Mouse (Mus musculus): ENCODE data around the gene Gm28048. TPM values are rescaled to one million over a fixed set of nuclear protein-coding genes. Genes with fewer than 3 reads are reported as not detected.

The Gm28048 gene
- polyA plus RNA-seq, 1 experiment from 2014 or later: 8.2 TPM

DNA sequence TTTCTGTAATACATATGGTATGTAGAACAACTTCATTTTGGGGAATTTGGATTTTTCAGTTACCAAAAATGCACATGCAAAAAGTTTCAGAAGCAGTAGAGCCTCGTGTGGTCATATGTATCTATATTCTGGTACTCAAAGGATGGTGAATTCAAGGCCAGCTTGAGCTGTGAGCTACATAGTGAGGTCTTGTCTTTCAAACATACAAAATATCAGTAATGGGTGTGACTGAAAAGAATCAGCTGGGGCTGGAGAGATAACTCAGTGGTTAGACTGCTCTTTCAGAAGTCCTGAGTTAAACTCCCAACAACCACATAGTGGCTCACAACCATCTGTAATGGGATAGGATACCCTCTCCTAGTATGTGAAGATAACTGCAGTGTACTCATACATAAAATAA, 16.4 kb upstream of the Gm28048 start:
- Histone ChIP-seq H3K9ac (ENCODE audit: low read depth, low read length) (no peak overlapping the region), H3K4me3 (ENCODE audit: low read depth, low read length) (no peak overlapping the region), H3K4me2 (no peak overlapping the region), H3K27ac (ENCODE audit: low read depth, low read length) (no peak overlapping the region), H3K36me3 (ENCODE audit: control insufficient read depth, insufficient read depth, low read length) (peaks cover 57% of the 10 kb centered on the region), H3K27me3 (ENCODE audit: control insufficient read depth, insufficient read depth, low read length) (no peaks in the 10 kb centered on the region), H3K4me1 (ENCODE audit: control insufficient read depth, insufficient read depth, low read length) (no peaks in the 10 kb centered on the region), H3K9me3 (replicated peaks; ENCODE audit: control insufficient read depth, low read length) (no peaks in the 10 kb centered on the region)
- WGBS (ENCODE audit: insufficient replicate concordance): 64% methylated on average over 1 of the region's 1 CpGs
- ATAC-seq (replicated peaks; ENCODE audit: insufficient number of reproducible peaks, low FRiP score, low TSS enrichment): no peak

DNA sequence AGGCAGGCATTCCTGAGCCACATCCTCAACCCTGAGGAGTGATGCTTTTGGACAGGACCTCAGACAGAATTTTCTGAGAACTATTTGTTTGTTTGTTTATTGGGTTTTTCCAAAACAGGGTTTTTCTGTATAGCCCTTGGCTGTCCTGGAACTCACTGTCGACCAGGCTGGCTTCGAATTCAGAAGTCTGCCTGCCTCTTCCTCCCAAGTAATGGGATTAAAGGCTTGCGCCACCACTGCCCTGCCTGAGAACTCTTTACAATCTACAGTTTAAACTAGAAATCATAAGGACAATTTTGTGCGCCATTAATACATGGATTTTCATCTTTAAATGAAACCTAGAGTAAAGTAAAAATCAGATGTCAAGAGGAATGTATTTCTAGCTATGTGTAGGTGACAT, 13.6 kb upstream of the Gm28048 start:
- 94% methylated on average over 4 of the region's 4 CpGs for WGBS (ENCODE audit: insufficient replicate concordance)

DNA sequence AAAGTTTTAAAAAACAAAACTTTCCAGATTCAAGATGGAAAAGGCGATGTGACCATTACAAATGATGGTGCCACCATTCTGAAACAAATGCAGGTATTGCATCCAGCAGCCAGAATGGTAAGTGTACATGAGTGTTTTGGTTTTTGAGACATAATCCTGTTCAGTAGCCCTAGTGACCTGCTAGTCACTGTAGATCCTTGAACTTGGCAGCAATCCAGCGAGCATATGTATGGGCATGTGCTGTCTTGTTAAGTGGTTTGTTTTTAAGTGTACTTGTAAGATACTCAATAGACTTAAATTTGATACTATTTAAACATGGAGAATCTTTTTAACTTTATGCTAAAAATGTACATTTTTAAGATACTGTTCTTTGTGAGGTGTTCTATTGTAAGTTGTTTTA, 12.4 kb upstream of the Gm28048 start:
- 92% methylated on average over 2 of the region's 2 CpGs for WGBS (ENCODE audit: insufficient replicate concordance)
- no peak for ATAC-seq (replicated peaks; ENCODE audit: insufficient number of reproducible peaks, low FRiP score, low TSS enrichment)
- no peak overlapping the region for H3K4me2 ChIP-seq
- H3K4me3 ChIP-seq (ENCODE audit: low read depth, low read length): no peak overlapping the region
- H3K36me3 ChIP-seq (ENCODE audit: control insufficient read depth, insufficient read depth, low read length): peaks cover 33% of the 10 kb centered on the region
- H3K27me3 ChIP-seq (ENCODE audit: control insufficient read depth, insufficient read depth, low read length): no peaks in the 10 kb centered on the region
- H3K27ac ChIP-seq (ENCODE audit: low read depth, low read length): no peak overlapping the region
- H3K4me1 ChIP-seq (ENCODE audit: control insufficient read depth, insufficient read depth, low read length): peaks cover 12% of the 10 kb centered on the region
- no peak overlapping the region for H3K9ac ChIP-seq (ENCODE audit: low read depth, low read length)
- no peaks in the 10 kb centered on the region for H3K9me3 ChIP-seq (replicated peaks; ENCODE audit: control insufficient read depth, low read length)

More for the DNA sequence above, 13.6 kb upstream of the Gm28048 start:
- H3K4me1 ChIP-seq (ENCODE audit: control insufficient read depth, insufficient read depth, low read length): peaks cover 9% of the 10 kb centered on the region
- no peak overlapping the region for H3K4me2 ChIP-seq
- H3K27ac ChIP-seq (ENCODE audit: low read depth, low read length): no peak overlapping the region
- no peak overlapping the region for H3K9ac ChIP-seq (ENCODE audit: low read depth, low read length)
- no peak for ATAC-seq (replicated peaks; ENCODE audit: insufficient number of reproducible peaks, low FRiP score, low TSS enrichment)
- no peak overlapping the region for H3K4me3 ChIP-seq (ENCODE audit: low read depth, low read length)
- no peaks in the 10 kb centered on the region for H3K9me3 ChIP-seq (replicated peaks; ENCODE audit: control insufficient read depth, low read length)
- H3K36me3 ChIP-seq (ENCODE audit: control insufficient read depth, insufficient read depth, low read length): peaks cover 40% of the 10 kb centered on the region
- H3K27me3 ChIP-seq (ENCODE audit: control insufficient read depth, insufficient read depth, low read length): no peaks in the 10 kb centered on the region

DNA sequence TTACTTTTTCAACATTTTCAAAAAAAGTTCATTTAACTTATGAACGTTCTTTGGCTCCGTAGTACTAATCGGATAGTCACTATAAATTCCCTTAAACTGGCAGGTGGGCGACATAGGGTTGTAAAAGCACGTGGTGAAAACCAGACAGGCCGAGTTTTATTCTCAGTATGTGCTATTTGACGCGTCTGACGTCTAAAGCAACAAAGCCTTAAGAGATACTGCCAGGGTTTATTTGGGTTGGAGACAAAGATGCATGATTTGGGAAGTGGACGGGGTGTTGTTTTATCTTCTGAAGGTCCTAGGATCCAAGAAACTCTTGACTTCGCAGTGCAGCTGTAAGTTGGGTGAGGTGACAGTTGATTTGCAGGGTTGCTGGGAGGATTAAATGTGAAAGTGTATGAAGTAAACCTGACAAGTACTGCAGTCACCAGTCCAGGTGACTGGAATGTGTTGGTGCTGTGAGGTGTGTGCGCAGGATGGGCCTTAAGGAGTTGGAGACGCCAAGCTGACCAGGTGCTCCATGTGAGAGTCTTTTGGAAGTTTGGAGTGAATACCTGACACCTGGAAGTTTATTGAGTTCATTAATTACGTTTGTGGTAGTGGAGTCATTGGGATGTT, 9.4 kb upstream of the Gm28048 start:
- Histone ChIP-seq H3K36me3 (ENCODE audit: control insufficient read depth, insufficient read depth, low read length) (peaks cover 16% of the 10 kb centered on the region), H3K9me3 (replicated peaks; ENCODE audit: control insufficient read depth, low read length) (no peaks in the 10 kb centered on the region), H3K4me2 (peak overlapping the region; percentile 92), H3K4me3 (ENCODE audit: low read depth, low read length) (peak overlapping the region; percentile 98), H3K27ac (ENCODE audit: low read depth, low read length) (peak overlapping the region; percentile 94; the same call in 1 of the 2 replicates), H3K9ac (ENCODE audit: low read depth, low read length) (peak overlapping the region; percentile 97), H3K4me1 (ENCODE audit: control insufficient read depth, insufficient read depth, low read length) (peaks cover 12% of the 10 kb centered on the region), H3K27me3 (ENCODE audit: control insufficient read depth, insufficient read depth, low read length) (no peaks in the 10 kb centered on the region)
- ATAC-seq (replicated peaks; ENCODE audit: insufficient number of reproducible peaks, low FRiP score, low TSS enrichment): no peak
- 9% methylated on average over 14 of the region's 14 CpGs for WGBS (ENCODE audit: insufficient replicate concordance)

DNA sequence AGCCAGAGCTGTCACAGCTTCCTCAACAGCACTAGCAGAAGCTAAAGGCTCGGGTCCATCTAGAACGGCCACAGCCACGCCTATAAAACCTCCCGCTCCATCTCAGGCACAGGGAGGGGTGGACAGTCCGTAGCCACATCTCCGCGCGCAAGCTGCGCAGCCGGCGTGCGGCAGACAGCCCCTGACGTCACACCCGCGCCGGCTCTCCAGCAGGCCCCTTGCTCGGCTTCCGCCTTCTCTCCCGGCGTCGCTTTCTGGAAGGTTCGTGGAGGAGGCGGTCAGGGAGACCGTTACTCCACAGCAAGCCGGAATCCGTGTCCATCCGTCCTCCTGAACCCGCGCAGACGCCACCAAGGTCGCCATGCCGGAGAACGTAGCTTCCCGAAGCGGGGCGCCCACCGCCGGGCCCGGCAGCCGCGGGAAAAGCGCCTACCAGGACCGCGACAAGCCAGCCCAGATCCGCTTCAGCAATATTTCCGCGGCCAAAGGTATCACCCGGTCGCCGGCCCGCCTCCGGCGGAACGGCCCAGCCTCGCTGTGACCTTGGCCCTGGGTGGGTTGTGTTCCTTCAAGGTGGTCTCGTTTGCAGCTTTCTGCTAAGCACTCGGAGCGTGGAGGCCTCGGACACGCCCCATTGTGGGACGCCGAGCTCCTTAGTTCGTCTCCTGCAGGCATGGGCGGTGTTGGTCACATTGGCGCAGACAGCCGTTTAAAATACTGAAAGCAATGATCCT, 8.7 kb upstream of the Gm28048 start, which contains the start of gene Cct4:
Cct4 (plus strand) TSS at position 127 of the 734 bp plus-strand sequence.
- H3K9me3 ChIP-seq (replicated peaks; ENCODE audit: control insufficient read depth, low read length): no peaks in the 10 kb centered on the region
- H3K4me3 ChIP-seq (ENCODE audit: low read depth, low read length): peak within 1 kb of the TSS; percentile 98
- H3K4me2 ChIP-seq: peak within 1 kb of the TSS; percentile 92
- peak within 1 kb of the TSS; percentile 97 for H3K9ac ChIP-seq (ENCODE audit: low read depth, low read length)
- H3K27me3 ChIP-seq (ENCODE audit: control insufficient read depth, insufficient read depth, low read length): no peaks in the 10 kb centered on the region
- H3K27ac ChIP-seq (ENCODE audit: low read depth, low read length): peak within 1 kb of the TSS; percentile 94
- ATAC-seq (replicated peaks; ENCODE audit: insufficient number of reproducible peaks, low FRiP score, low TSS enrichment): peak; percentile 98
- H3K4me1 ChIP-seq (ENCODE audit: control insufficient read depth, insufficient read depth, low read length): peaks cover 12% of the 10 kb centered on the region
- WGBS (ENCODE audit: insufficient replicate concordance): under 1% methylated on average over 66 of the region's 66 CpGs
- peaks cover 11% of the 10 kb centered on the region for H3K36me3 ChIP-seq (ENCODE audit: control insufficient read depth, insufficient read depth, low read length)

DNA sequence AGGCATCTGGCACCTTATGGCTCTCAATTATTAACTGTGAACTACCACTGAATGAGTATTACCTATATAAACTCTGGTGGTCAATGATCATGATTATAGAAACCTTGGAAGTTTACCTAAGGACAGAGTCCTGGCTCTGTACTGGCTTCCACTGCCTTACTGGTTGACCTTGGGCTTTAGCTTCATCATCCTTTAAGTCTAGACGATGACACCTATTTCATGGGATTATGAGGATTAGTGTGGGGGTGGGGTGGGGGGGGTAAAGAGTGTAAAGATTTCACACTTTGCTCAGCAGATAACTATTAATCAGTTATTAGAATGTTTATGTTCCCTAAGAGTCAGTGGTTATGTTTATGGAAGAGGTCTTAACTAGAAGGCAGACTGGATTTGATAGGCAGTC, 7.9 kb upstream of the Gm28048 start:
- H3K27ac ChIP-seq (ENCODE audit: low read depth, low read length): peak overlapping the region; percentile 94
- H3K36me3 ChIP-seq (ENCODE audit: control insufficient read depth, insufficient read depth, low read length): peaks cover 7% of the 10 kb centered on the region
- peak overlapping the region; percentile 98 for H3K4me3 ChIP-seq (ENCODE audit: low read depth, low read length)
- no peaks in the 10 kb centered on the region for H3K27me3 ChIP-seq (ENCODE audit: control insufficient read depth, insufficient read depth, low read length)
- no peaks in the 10 kb centered on the region for H3K9me3 ChIP-seq (replicated peaks; ENCODE audit: control insufficient read depth, low read length)
- H3K9ac ChIP-seq (ENCODE audit: low read depth, low read length): peak overlapping the region; percentile 67
- WGBS (ENCODE audit: insufficient replicate concordance): 47% methylated on average over 1 of the region's 1 CpGs
- ATAC-seq (replicated peaks; ENCODE audit: insufficient number of reproducible peaks, low FRiP score, low TSS enrichment): no peak
- H3K4me2 ChIP-seq: peak overlapping the region; percentile 92
- H3K4me1 ChIP-seq (ENCODE audit: control insufficient read depth, insufficient read depth, low read length): peaks cover 12% of the 10 kb centered on the region

DNA sequence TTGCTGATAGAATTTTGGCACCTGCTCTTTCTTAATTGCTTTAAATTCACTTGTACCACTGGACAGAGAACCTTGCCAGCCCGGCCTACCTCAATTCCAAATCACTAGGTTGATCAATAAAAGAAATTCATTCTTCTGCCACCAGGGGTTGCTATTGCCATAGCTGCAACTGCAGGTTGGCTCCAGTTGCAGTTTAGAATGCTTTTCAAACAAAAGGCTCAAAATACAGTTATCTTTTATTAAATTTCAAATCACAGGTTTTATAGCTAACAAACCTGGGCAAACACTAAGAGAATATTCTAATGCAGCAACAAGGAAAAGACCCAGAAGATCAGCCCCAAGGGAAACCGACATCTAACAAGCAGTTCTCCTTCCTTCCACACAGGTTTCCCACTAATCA, 5.5 kb upstream of the Gm28048 start:
- no peak for ATAC-seq (replicated peaks; ENCODE audit: insufficient number of reproducible peaks, low FRiP score, low TSS enrichment)
- WGBS (ENCODE audit: insufficient replicate concordance): 53% methylated on average over 2 of the region's 2 CpGs
- no peaks in the 10 kb centered on the region for H3K9me3 ChIP-seq (replicated peaks; ENCODE audit: control insufficient read depth, low read length)

DNA sequence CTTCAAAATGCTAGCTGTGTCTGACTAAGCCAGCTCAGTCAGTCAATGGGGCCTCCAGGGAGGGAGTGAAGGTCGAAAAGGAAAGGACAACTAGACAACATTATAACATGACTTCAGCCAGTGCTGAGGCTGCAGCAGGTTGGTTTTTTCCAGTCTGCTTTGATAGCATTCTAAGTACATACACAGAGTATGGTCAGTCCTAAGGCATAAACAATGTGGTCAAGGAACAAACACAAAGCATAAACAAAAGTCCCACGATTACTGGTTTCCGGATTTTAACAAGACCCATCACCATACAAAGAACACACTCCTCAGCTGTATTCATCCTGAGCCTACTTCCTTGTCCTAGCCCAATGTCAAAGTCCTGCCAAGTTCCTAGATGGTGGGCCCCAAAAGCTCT, 3.6 kb upstream of the Gm28048 start:
- H3K27me3 ChIP-seq (ENCODE audit: control insufficient read depth, insufficient read depth, low read length): no peaks in the 10 kb centered on the region
- H3K9me3 ChIP-seq (replicated peaks; ENCODE audit: control insufficient read depth, low read length): no peaks in the 10 kb centered on the region
- 75% methylated on average over 3 of the region's 3 CpGs for WGBS (ENCODE audit: insufficient replicate concordance)
- H3K4me2 ChIP-seq: no peak overlapping the region
- H3K4me1 ChIP-seq (ENCODE audit: control insufficient read depth, insufficient read depth, low read length): peaks cover 10% of the 10 kb centered on the region
- H3K27ac ChIP-seq (ENCODE audit: low read depth, low read length): no peak overlapping the region
- H3K9ac ChIP-seq (ENCODE audit: low read depth, low read length): no peak overlapping the region
- H3K4me3 ChIP-seq (ENCODE audit: low read depth, low read length): no peak overlapping the region
- no peak for ATAC-seq (replicated peaks; ENCODE audit: insufficient number of reproducible peaks, low FRiP score, low TSS enrichment)
- no peaks in the 10 kb centered on the region for H3K36me3 ChIP-seq (ENCODE audit: control insufficient read depth, insufficient read depth, low read length)

More for the DNA sequence above, 5.5 kb upstream of the Gm28048 start:
- Histone ChIP-seq H3K4me3 (ENCODE audit: low read depth, low read length) (no peak overlapping the region), H3K9ac (ENCODE audit: low read depth, low read length) (no peak overlapping the region), H3K27ac (ENCODE audit: low read depth, low read length) (no peak overlapping the region), H3K4me2 (no peak overlapping the region), H3K36me3 (ENCODE audit: control insufficient read depth, insufficient read depth, low read length) (no peaks in the 10 kb centered on the region), H3K27me3 (ENCODE audit: control insufficient read depth, insufficient read depth, low read length) (no peaks in the 10 kb centered on the region), H3K4me1 (ENCODE audit: control insufficient read depth, insufficient read depth, low read length) (peaks cover 12% of the 10 kb centered on the region)

Data from heart, embryonic 11.5 days (tissue).